Mouse (Mus musculus) ES-CJ7 (cell line): ENCODE measurements around the gene Trim17.
"Not testable (repeated sequence)": the region's sequence is repeated elsewhere in the genome, so short reads cannot be mapped to it uniquely, and the experiment has no call there.

Experiments
- DNase-seq: peaks from one replicate; pipeline ENCODE4 v3.0.0; 2011; ENCODE audit warnings: low read depth, low spot score

Trim17 gene

DNA sequence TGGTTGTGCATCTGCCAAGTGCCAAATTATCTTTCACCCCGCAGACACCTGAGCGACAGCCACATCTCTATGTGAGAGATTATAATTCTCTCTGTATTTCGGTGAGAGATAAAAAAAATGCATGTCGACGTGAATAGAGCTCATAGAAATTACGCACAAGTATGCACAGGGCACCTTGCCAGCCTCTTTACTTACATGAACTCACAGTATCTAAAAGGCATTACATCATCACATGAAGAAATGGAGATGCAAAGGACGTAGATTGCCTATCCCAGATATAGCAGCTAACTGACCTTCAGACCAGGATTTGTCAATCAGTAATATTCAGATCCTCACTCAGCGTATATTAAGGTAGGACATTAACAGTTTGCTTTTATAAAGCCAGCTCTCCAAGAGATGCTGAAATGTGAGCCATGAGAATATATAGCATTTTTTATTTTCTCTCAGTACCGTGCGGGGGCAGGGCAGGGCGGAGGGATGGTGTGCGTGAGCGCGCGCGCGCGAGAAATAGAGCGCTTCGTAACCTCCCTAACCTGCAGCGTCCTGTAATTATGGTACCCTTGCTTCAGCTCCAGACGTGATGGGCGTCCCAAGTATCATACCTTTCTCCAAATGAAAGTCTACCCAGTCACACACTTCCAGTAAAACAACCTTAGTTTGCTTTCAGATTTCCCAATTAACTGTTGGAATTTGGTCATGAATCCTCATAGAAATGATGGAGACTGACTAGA lies 6.5 kb upstream of the Trim17 start:
- DNase-seq, result no peak

DNA sequence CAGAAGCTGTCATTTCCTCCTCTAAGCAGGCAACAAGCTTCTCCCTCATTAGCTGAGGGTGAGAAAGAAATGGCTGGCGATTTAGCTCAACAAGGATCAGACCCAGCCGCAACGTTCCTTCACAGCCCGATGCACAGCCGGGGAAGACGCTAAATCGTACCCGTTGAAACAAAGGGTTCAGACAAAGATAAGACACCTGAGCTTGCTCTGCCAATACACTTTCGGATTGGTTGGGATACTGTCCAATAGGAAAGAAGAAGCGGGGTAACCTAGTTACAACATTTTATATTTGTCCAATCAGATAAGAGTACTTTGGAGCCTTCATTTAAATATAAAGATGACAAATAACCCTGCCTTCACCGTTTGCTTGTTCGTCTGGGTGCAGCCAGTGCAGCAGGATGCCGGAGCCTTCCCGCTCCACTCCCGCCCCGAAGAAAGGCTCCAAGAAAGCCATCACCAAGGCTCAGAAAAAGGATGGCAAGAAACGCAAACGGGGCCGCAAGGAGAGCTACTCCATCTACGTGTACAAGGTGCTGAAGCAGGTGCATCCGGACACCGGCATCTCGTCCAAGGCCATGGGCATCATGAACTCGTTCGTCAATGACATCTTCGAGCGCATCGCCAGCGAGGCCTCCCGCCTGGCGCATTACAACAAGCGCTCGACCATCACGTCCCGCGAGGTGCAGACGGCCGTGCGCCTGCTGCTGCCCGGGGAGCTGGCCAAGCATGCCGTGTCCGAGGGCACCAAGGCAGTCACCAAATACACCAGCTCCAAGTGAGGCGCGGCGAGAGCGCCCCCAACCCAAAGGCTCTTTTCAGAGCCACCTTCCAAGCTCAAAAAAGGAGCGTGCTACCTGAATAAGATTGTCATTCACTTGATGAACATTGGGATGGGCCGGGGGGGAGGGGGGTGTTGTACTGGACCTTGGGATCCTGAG lies 5.7 kb upstream of the Trim17 start, which contains the start of gene Hist3h2ba:
Gene Hist3h2ba, plus strand, starts transcription at position 379 of the 938 bp plus-strand sequence.
- DNase-seq, result peak; percentile 96

DNA sequence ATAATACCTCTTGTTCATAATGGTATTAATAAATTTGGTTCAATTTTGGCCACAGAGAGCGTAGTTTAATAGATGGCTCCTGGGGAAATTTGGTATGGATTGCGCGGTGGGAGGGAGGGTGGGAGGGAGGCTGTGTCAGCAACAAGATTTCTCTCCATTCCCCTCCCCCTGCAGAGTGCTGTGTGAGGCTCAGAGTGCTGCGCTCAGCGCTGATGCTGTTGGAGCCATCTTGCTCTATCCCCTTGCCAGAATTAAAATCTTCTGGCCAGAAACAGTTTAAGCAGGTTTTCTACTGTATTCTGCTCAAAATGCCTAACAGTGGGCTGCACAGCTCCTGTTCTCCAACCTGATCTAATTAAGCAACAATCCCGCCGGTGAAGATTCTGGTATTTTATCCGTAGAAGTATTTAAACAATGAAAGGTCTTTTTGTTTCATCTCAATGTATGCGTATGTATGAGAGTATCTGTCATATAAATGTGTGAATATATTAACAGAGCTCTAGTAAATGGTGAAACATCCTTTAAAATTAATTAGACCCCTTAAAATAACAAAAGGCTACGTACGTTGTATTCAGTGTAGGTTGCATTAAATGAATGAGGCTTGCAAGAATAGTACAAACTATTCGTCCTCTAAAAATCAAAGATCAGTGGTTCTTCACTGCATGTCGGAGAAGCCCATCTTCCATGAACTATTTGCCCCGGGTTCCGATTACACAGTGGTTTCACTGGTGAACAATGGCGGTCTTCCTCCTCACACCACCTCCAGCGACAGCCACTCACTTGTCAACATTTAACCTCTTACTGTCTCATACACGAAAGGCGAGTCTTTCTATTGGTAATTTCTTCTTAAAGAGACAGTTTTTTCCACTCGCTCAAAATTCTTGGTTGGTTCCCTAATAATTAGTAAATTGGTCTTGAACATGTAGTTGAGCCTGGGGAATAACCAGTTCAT lies 4.7 kb upstream of the Trim17 start:
- DNase-seq, result peak; percentile 69

DNA sequence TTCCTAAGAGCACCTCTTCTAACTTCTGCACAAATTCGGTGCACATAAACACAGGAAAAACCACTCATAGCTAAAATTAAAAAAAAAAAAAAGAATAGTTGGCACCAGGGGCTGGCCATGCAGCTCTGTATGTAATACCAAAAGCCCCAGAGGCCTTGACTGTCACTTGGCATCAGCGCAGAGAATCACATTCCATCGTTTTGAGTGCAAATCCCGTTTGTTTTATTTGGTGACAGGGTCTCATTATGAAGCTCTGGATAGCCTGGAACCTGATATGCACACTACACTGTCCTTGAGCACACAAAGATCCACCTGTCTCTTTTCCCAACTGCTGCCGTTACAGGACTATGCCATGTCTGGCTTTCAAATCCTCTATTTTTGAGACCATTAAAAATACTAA lies 3.3 kb upstream of the Trim17 start:
- DNase-seq, result no peak

DNA sequence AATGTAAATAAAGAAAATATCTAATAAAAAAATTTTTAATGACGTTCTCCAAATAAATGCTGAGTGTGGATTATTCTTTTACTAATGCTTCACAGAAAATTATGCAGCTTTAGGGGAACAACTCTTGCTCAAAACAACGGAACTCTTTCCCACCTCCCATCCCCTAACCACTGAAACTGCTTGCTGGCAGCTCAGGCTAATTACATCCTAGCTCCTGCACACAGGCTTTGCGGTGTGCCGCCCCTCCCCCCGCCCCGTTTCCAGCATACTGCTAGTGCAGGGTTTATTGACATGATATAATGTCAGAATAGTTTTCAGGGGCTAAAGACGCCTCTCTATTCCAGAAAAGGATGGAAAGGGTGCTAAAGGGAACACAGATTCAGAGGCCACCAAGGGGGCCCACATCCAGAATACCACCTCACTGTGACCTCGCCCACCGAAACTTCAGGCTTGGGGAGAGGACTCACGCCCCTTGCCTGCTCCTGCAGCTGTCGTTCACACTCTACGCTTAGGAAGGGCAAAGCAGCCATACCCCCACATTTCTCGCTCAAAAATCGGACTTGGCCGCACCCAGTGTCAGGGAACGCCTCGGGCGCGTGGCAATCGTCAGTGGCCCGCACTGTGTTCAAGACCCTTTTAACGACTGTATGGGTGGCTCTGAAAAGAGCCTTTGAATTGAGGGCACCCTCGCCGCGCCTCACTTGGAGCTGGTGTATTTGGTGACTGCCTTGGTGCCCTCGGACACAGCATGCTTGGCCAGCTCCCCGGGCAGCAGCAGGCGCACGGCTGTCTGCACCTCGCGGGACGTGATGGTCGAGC lies 925 bp upstream of the Trim17 start:
- DNase-seq, result peak; percentile 38

DNA sequence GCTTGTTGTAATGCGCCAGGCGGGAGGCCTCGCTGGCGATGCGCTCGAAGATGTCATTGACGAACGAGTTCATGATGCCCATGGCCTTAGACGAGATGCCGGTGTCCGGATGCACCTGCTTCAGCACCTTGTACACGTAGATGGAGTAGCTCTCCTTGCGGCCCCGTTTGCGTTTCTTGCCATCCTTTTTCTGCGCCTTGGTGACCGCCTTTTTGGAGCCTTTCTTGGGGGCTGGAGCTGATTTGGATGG lies 390 bp upstream of the Trim17 start:
- not testable (repeated sequence) for DNase-seq

DNA sequence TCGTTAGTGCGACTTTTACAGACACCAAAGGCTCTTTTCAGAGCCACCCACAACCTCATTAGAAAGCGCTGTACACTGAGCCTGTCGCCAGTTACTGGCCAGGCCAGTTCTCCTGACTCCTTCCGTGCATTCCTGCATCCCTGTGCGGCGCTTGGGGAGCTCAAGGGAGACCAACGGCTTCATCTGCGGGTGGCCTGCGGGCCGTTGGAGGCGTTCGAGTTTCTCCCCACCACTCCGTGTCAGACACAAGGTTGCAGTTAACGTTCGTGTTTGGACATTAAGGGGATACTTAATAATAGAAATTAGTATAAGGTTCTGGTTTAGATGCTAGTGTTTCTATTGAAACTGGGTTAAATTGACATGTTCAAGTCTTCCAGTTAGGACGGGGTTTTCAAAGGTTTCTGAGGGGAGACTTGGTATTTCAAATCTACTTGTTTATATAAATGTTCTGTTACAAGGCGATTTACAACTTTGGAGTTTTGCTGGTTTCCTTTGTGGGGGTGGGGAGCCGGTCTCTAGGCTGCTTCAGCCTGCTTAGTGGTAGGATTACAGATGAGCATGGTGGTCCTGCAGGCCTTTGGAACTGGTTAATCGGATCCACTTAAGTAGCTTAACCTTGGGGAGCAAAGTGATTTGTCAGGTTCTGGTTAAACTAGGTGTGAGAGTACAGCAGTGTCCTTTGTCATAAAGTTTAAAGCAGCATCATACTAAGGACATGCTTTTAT lies 820 bp downstream of the Trim17 start:
- no peak for DNase-seq

DNA sequence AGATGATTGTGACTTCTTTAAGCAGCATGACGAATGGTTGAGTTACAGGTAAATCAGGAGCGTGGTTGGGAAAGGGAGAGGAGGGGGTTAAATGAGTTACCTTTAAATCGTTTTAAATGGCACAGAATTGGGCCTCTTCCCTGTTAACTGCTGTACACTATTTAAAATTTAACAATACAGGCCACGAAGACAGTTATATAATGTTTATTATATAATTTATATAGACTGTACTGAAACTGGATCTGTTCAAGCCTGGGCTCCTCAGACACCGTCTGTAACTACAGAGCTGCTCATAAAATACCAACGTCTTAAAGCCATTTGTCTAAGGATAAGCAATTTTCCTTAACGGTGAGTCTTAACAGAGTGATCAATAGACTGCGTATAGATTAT lies 1.4 kb downstream of the Trim17 start:
- DNase-seq, result no peak

DNA sequence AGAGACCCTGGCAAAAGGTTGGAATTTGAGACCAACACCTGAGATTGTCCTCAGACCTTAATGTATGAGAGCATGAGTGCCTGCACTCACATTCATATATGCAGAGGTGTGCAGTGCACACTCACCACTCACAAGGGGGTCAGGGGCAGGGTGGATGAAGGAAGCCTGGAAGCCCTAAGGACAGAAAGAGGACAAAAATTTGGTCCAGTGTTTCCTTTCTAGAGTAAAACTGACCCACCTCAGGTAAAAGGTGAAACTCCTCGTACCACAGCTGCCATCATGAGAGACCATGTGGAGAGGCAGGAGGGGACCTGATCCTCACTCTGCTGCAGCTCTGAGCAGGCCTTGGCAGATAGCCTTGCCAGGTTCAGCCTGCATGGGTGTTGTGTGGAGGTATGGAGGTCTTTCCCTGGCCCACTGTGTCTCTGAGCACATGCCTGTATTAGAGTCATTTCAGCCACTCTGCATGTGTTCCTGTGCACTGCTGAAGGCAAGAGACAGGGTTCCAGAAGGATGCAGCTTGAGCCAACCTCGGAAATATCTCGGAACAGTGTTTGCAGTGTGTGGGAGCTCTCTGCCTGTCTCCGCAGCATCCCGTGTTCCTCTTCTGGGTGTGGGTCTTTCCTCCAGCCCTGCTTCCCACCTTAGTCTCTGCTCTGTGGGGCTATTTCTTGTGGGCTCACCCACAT lies 2.9 kb downstream of the Trim17 start:
- DNase-seq, result no peak

DNA sequence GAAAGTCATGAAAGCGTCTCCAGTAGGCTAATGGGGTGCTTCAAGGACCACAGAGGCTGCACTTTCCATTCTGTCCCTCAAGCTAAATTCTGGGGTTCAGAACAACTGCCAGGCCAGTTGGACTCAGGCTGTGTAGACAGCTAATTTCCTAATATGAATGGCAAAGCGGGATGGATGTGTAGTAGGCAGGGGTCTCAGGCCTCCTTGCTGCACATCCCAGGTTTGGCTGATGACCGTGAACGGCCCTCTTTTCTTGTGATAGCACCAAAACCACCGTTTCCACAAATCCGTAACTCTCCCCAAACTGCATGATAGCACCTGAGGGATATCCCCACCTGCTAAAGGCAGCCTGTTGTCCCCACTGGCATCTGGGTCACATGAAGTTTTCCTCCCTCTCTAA lies 4.1 kb downstream of the Trim17 start:
- DNase-seq, result no peak

DNA sequence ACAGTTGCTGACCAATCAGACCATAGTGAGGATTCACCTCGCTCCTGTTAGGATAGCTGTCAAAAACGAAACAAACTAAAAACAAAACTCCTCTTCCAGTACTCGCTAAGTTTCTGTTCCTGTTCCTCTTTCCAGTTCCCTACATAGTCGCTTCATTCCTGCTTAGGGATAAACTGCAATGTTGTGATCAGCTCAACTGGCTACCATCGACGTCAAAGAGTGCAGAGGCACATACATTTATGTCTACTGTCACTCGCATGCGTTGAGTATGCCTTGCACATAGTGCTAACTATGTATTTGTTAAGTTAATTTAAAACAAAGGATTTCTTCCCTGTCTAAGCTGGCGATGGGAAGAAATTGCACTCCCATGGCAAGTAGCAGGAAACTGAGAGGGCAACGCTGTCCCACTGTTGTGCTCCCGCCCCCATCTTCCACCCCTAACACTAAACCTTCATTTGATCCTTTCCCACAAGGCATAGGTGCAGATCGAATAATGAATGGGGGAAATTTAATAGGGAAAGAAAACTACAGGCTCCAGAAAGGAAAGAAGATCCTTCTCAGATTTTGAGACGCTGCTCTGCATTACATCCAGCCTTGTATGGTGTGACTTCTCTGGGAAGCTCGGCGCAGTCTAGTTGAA lies 4.8 kb downstream of the Trim17 start:
- DNase-seq, result no peak

DNA sequence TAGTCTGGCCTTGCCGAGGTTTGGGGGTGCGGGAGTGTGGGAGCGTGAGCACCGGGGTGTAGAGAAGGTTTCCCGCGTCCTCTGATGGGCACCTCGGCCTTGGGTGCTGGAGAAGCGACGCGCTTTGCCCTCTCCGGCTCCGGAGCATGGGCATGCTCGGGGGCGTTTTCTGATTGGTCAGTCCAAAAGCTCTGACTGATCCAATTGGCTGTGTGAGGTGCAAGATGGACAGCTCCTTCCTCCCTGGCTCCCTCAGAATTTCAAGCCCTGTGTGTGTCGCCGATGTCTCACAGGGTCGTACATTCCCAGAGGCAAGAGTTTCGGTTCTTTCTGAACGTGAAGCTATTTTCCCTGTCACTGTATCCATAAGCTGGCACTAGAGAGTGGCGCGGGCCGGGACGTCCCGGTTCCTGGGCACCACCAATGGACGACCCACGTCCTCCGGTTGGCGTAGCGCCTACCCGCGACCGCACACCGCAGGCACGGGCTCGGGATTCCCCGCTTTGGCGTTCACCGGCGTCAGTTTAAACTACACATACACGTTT lies 5.5 kb downstream of the Trim17 start:
- peak; percentile 89 for DNase-seq

DNA sequence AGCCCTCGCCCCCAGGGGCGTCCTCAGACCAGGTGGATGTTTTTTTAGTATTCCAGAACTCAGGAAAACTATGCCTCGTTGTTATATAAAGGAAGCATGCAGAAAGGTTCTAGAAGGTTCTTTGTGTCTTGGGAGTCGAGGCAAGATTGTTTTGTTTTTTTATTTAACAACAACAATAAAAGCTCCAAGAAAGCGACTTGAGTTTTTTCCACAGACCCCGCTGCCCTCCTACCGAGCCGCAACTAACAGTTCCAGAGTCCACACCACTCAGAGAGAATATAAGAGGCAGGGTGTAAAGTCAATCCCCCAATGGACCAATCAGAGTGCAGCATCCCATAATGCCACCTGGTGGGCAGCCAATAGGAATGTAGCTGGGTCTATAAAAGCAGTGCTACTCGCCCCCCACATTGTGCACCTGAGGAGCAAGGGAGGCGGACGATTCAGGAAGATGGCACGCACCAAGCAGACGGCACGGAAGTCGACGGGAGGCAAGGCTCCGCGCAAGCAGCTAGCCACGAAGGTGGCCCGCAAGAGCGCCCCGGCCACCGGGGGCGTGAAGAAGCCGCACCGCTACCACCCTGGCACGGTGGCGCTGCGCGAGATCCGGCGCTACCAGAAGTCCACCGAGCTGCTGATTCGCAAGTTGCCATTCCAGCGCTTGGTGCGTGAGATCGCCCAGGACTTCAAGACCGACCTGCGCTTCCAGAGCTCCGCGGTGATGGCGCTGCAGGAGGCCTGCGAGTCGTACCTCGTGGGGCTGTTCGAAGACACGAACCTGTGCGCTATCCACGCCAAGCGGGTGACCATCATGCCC lies 7.1 kb downstream of the Trim17 start:
- DNase-seq, result peak; percentile 86

DNA sequence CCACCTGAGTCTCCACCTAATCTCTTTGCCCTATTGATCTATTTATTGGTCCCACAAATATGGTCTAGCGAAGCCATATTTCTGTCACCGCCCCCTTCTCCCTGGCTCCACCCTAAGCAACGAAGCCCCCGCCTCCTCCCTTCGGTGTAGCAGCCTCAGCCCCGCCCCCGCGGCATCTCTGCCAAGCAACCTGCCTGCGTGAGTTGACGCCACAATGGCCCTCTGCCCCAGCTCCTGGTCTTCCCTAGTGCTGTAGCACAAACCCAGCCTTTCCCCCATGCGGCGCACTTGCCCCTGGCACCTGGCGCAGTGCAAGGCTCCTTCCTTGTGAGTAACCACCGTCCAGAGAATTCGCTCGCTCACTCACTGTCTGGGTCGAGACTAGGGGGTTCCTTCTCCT lies 9.1 kb downstream of the Trim17 start:
- DNase-seq, result peak; percentile 68

DNA sequence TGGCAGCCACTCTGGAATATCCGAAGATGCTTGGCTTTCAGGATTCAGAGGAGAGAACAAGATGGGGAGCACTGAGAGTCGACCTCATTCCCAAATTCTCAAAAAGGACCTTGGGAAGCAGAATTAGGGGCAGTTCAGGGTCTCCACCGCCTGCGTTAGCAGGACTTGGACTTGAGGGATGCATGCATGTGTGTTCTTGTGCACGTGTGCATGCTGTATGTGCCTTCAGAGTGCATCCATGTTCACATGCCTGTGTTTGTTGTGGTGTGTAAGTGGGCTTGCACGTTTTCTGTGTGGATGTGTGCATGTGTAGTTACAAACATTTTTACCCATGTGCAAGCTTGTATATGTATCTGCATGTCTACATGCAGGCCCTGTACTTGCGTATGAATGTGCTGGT lies 9.7 kb downstream of the Trim17 start:
- DNase-seq, result no peak

DNA sequence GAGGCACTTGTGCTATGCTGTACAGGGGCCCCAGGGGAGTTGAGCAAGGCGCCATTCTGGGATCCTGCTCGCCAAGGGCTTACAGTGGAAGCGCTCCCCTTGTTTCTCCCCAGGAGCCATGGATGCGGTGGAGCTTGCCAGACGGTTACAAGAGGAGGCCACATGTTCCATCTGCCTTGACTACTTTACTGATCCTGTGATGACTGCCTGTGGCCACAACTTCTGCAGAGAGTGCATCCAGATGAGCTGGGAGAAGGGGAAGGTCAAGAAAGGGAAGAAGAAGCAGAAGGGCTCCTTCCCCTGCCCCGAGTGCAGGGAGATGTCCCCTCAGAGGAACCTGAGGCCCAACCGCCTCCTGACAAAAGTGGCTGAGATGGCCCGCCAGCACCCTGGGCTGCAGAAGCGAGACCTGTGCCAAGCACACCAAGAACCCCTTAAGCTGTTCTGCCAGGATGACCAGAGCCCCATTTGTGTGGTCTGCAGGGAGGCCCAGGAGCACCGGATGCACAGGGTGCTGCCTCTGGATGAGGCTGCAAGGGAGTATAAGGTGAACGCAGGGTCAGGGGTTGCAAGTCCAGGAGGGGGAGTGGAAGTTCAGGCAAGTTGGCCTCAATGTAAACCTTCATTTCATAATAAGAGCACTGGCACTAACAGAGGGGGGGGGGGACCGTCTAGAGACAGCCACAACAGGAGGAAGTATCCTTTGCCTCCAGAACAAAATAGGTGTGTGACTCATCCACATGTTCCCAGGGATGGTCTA lies 10.7 kb downstream of the Trim17 start:
- no peak for DNase-seq

DNA sequence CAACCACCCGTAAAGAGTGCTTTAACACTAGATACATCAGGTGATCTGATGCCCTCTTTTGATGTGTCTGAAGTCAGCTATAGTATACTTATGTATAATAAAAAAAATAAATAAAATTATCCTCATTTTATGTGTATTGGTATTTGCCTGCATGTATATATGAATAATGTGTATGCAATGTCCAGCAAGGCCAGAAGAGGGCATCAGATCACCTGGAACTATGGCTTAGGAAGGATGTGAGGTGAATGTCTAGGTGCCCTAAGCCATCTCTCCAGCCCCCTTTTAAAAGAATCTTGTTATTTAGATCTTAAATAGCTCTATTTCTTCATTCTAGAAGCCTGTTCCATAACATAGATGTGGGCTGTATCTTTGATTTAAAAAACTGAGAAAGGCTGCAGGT lies 12.9 kb downstream of the Trim17 start:
- DNase-seq, result peak; percentile 55
